9 mouse cellular contexts compared by ENCODE assay signal in the genomic region with DNA sequence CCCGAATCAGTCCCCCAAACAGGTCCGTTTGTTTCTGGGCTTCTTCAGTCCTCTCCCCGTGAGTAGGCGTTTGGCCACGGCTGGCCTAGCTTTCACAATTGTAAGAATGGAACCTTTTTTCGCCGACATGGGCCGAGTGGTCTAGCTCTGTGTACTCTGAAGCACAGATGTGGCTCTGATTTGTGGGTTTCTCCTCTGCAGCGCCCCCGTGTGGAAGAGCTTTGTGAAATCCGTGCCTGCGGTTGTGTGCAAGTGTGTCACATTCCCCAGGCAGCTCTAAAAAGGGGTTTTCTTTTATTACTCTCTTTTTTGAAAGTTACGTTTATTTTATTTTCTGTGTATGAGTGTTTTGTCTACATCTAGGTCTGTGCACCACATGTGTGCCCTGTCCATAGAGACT. TPM values are rescaled to one million over a fixed set of nuclear protein-coding genes. Genes with fewer than 3 reads are reported as not detected.
DNase-seq lines count a peak whose midpoint lies in the region; ATAC-seq and TF ChIP-seq lines count a peak whose summit lies in the region.
"Had no signal": no experiment of that assay in that cellular context is flagged by ENCODE, and none has a peak within 500 bp of the region (broad histone marks: within the 10 kb centered on the region; RNA-seq: fewer than 3 reads in every experiment).

No protein-coding gene starts in this region.

- no peaks in the 10 kb centered on the region for H3K36me3 ChIP-seq in heart, adult 2 months (ENCODE audit: control insufficient read depth, insufficient read depth, low read length)
- no peaks in the 10 kb centered on the region for H3K36me3 ChIP-seq in heart, embryonic 11.5 days (ENCODE audit: control insufficient read depth, insufficient read depth, low read length)
- H3K36me3 ChIP-seq in midbrain, postnatal 0 days (ENCODE audit: insufficient read depth, low read length), result peaks cover 9% of the 10 kb centered on the region; the same call in 1 of the 2 replicates

- no peak for TF ChIP-seq EP300 in heart, adult 2 months (IDR thresholded peaks at IDR 0.05; ENCODE audit: insufficient read depth, low read depth, low read length)

- H3K4me1 ChIP-seq in heart, adult 2 months (ENCODE audit: control insufficient read depth, insufficient read depth, low read length), result no peaks in the 10 kb centered on the region
- peaks cover 5% of the 10 kb centered on the region for H3K4me1 ChIP-seq in heart, embryonic 11.5 days (ENCODE audit: control insufficient read depth, insufficient read depth, low read length)
- H3K4me1 ChIP-seq in embryonic fibroblast, embryonic 13.5 days (ENCODE audit: control insufficient read depth, insufficient read depth, low read length), result no peaks in the 10 kb centered on the region
- H3K4me1 ChIP-seq in midbrain, postnatal 0 days (ENCODE audit: insufficient read depth, low read length), result no peaks in the 10 kb centered on the region

- TF ChIP-seq CTCF in heart, adult 2 months (IDR thresholded peaks at IDR 0.05), result peak; percentile 68
- peak; percentile 49; the same call in 1 of the 2 replicates for TF ChIP-seq CTCF in embryonic fibroblast, embryonic 13.5 days (IDR thresholded peaks at IDR 0.05; ENCODE audit: borderline replicate concordance, insufficient read depth, low read length)
- peak; percentile 75 for TF ChIP-seq CTCF in midbrain, postnatal 0 days (IDR thresholded peaks at IDR 0.05)

- H3K9me3 ChIP-seq in heart, embryonic 11.5 days (replicated peaks; ENCODE audit: control insufficient read depth, low read length), result no peaks in the 10 kb centered on the region
- no peaks in the 10 kb centered on the region for H3K9me3 ChIP-seq in midbrain, postnatal 0 days (ENCODE audit: low read length)
- H3K9me3 ChIP-seq: neural tube, embryonic 12.5 days had no signal

- intact Hi-C loops in heart, adult 2 months (cut with DNase I), result no loop called here

- TF ChIP-seq POLR2A in heart, adult 2 months (IDR thresholded peaks at IDR 0.05; ENCODE audit: insufficient read depth, low read depth, low read length), result no peak
- no peak for TF ChIP-seq POLR2A in embryonic fibroblast, embryonic 13.5 days (IDR thresholded peaks at IDR 0.05; ENCODE audit: low read depth, low read length)

- ATAC-seq in heart, embryonic 11.5 days (replicated peaks; ENCODE audit: insufficient number of reproducible peaks, low FRiP score, low TSS enrichment), result no peak
- ATAC-seq in midbrain, postnatal 0 days (ENCODE audit: low FRiP score), result no peak

- no peak overlapping the region for H3K9ac ChIP-seq in heart, adult 2 months (ENCODE audit: low read depth, low read length)
- no peak overlapping the region for H3K9ac ChIP-seq in heart, embryonic 11.5 days (ENCODE audit: low read depth, low read length)
- H3K9ac ChIP-seq in midbrain, postnatal 0 days (replicated peaks; ENCODE audit: low read length, poor library complexity, severe bottlenecking), result no peak overlapping the region
- H3K9ac ChIP-seq: neural tube, embryonic 12.5 days had no signal

- H3K27me3 ChIP-seq in heart, adult 2 months (ENCODE audit: control insufficient read depth, insufficient read depth, low read length), result peaks cover 5% of the 10 kb centered on the region; the same call in 1 of the 2 replicates
- peaks cover 57% of the 10 kb centered on the region for H3K27me3 ChIP-seq in heart, embryonic 11.5 days (ENCODE audit: control insufficient read depth, insufficient read depth, low read length)
- no peaks in the 10 kb centered on the region for H3K27me3 ChIP-seq in midbrain, postnatal 0 days (ENCODE audit: insufficient read depth, low read length)

- H3K4me2 ChIP-seq in heart, embryonic 11.5 days, result no peak overlapping the region
- no peak overlapping the region for H3K4me2 ChIP-seq in midbrain, postnatal 0 days (ENCODE audit: low read depth, low read length, poor library complexity, severe bottlenecking)
- H3K4me2 ChIP-seq: neural tube, embryonic 12.5 days had no signal

- DNase-seq in heart, adult 2 months, result no peak
- peak; percentile 57 for DNase-seq in ovary, postnatal 36 days (ENCODE audit: low spot score)
- no peak for DNase-seq in ovary, postnatal 10 days (ENCODE audit: low spot score)
- DNase-seq in adrenal gland, adult 8-10 months, result peak; percentile 20
- DNase-seq in midbrain, postnatal 0 days (ENCODE audit: low spot score), result peak; percentile 68
- no peak for DNase-seq in urinary bladder, postnatal 4 days (ENCODE audit: low spot score in 2 of 2)

- H3K27ac ChIP-seq in heart, adult 2 months, result no peak overlapping the region
- H3K27ac ChIP-seq in heart, embryonic 11.5 days (ENCODE audit: low read depth, low read length), result no peak overlapping the region
- H3K27ac ChIP-seq in embryonic fibroblast, embryonic 13.5 days (ENCODE audit: insufficient read depth, low read length), result no peak overlapping the region
- H3K27ac ChIP-seq in midbrain, postnatal 0 days (ENCODE audit: low read depth, low read length), result no peak overlapping the region
- H3K27ac ChIP-seq: neural tube, embryonic 12.5 days had no signal

- no peak overlapping the region for H3K4me3 ChIP-seq in heart, adult 2 months
- no peak overlapping the region for H3K4me3 ChIP-seq in heart, embryonic 11.5 days (ENCODE audit: low read depth, low read length)
- no peak overlapping the region for H3K4me3 ChIP-seq in embryonic fibroblast, embryonic 13.5 days (ENCODE audit: insufficient read depth, low read length)
- no peak overlapping the region for H3K4me3 ChIP-seq in midbrain, postnatal 0 days (ENCODE audit: low read depth, low read length)
- H3K4me3 ChIP-seq: neural tube, embryonic 12.5 days had no signal

- H3K79me2 ChIP-seq in heart, adult 2 months (replicated peaks; ENCODE audit: control insufficient read depth, insufficient read depth, low read length), result no peaks in the 10 kb centered on the region

- 34% methylated on average over 13 of the region's 13 CpGs for WGBS in heart, adult 2 months
- 25% methylated on average over 13 of the region's 13 CpGs for WGBS in heart, embryonic 11.5 days (ENCODE audit: insufficient replicate concordance)
- WGBS in midbrain, postnatal 0 days, result 25% methylated on average over 13 of the region's 13 CpGs

RNA-seq across cellular contexts. Expression of a gene that starts 7.9 kb away (rescaled TPM):
- 1 to 10 TPM; 1.8 to 2.0 TPM for total RNA-seq in heart, adult 2 months (2021)
- 5.0 and 6.3 TPM in 2 replicates for polyA plus RNA-seq in heart, adult 2 months (2012; rRNA removed)
- polyA plus RNA-seq in heart, embryonic 11.5 days (2014; fragmentation: Nextera tagmentation; extraction: Ambion mirVana), result 2.3 and 3.7 TPM in 2 replicates
- total RNA-seq in adrenal gland, adult 8-10 months (2022), result 10 to 100 TPM; 27.6 to 35.6 (median 30.0) TPM
- 3.1 and 4.1 TPM in 2 replicates for polyA plus RNA-seq in embryonic fibroblast, embryonic 13.5 days (2011; ENCODE audit: insufficient read length, low read depth, missing spikeins)
- total RNA-seq in midbrain, postnatal 0 days (2014; rRNA removed), result 61.3 and 70.2 TPM in 2 replicates
- polyA plus RNA-seq in midbrain, postnatal 0 days (2015; fragmentation: Nextera tagmentation; extraction: Ambion mirVana), result 24.9 and 25.3 TPM in 2 replicates

RNA-seq across cellular contexts. Expression of a gene that starts 10.2 kb away (rescaled TPM):
- total RNA-seq in heart, adult 2 months (2021), result under 1 TPM in 1 of 2 experiments, not detected in 1; 0.09 TPM
- polyA plus RNA-seq in heart, adult 2 months (2012; rRNA removed), result 0.14 and 0.20 TPM in 2 replicates
- 0.60 and 0.83 TPM in 2 replicates for polyA plus RNA-seq in heart, embryonic 11.5 days (2014; fragmentation: Nextera tagmentation; extraction: Ambion mirVana)
- 1 to 10 TPM; 3.8 to 6.4 (median 4.4) TPM for total RNA-seq in adrenal gland, adult 8-10 months (2022)
- 0.47 and 0.67 TPM in 2 replicates for polyA plus RNA-seq in embryonic fibroblast, embryonic 13.5 days (2011; ENCODE audit: insufficient read length, low read depth, missing spikeins)
- 195 and 200 TPM in 2 replicates for total RNA-seq in midbrain, postnatal 0 days (2014; rRNA removed)
- 91.4 and 94.1 TPM in 2 replicates for polyA plus RNA-seq in midbrain, postnatal 0 days (2015; fragmentation: Nextera tagmentation; extraction: Ambion mirVana)

RNA-seq across cellular contexts. Expression of a gene that starts 11.9 kb away (rescaled TPM):
- total RNA-seq in heart, adult 2 months (2021), result under 1 TPM; 0.48 to 0.86 TPM
- 0.97 and 1.5 TPM in 2 replicates for polyA plus RNA-seq in heart, adult 2 months (2012; rRNA removed)
- polyA plus RNA-seq in heart, embryonic 11.5 days (2014; fragmentation: Nextera tagmentation; extraction: Ambion mirVana), result 1.0 and 1.7 TPM in 2 replicates
- total RNA-seq in adrenal gland, adult 8-10 months (2022), result 1 to 10 TPM in 3 of 4 experiments, under 1 TPM in 1; 0.67 to 2.1 (median 1.5) TPM
- polyA plus RNA-seq in embryonic fibroblast, embryonic 13.5 days (2011; ENCODE audit: insufficient read length, low read depth, missing spikeins), result 0.90 and 1.2 TPM in 2 replicates
- 110 and 114 TPM in 2 replicates for total RNA-seq in midbrain, postnatal 0 days (2014; rRNA removed)
- polyA plus RNA-seq in midbrain, postnatal 0 days (2015; fragmentation: Nextera tagmentation; extraction: Ambion mirVana), result 96.9 and 108 TPM in 2 replicates

RNA-seq across cellular contexts. Expression of a gene that starts 25.9 kb away (rescaled TPM):
- total RNA-seq in heart, adult 2 months (2021), result 100 to 1,000 TPM in 1 of 2 experiments, 10 to 100 TPM in 1; 85.7 to 101 TPM
- 66.7 and 93.2 TPM in 2 replicates for polyA plus RNA-seq in heart, adult 2 months (2012; rRNA removed)
- polyA plus RNA-seq in heart, embryonic 11.5 days (2014; fragmentation: Nextera tagmentation; extraction: Ambion mirVana), result 247 and 257 TPM in 2 replicates
- total RNA-seq in adrenal gland, adult 8-10 months (2022), result 100 to 1,000 TPM; 100 to 139 (median 113) TPM
- 52.9 and 53.7 TPM in 2 replicates for polyA plus RNA-seq in embryonic fibroblast, embryonic 13.5 days (2011; ENCODE audit: insufficient read length, low read depth, missing spikeins)
- total RNA-seq in midbrain, postnatal 0 days (2014; rRNA removed), result 145 and 164 TPM in 2 replicates
- polyA plus RNA-seq in midbrain, postnatal 0 days (2015; fragmentation: Nextera tagmentation; extraction: Ambion mirVana), result 162 and 179 TPM in 2 replicates

RNA-seq across cellular contexts. Expression of a gene that starts 25.9 kb away (rescaled TPM):
- total RNA-seq in heart, adult 2 months (2021), result 100 to 1,000 TPM; 111 to 123 TPM
- polyA plus RNA-seq in heart, adult 2 months (2012; rRNA removed), result 151 TPM in 2 replicates
- 41.2 and 44.1 TPM in 2 replicates for polyA plus RNA-seq in heart, embryonic 11.5 days (2014; fragmentation: Nextera tagmentation; extraction: Ambion mirVana)
- 10 to 100 TPM; 61.9 to 72.3 (median 66.4) TPM for total RNA-seq in adrenal gland, adult 8-10 months (2022)
- 43.2 and 44.8 TPM in 2 replicates for polyA plus RNA-seq in embryonic fibroblast, embryonic 13.5 days (2011; ENCODE audit: insufficient read length, low read depth, missing spikeins)
- total RNA-seq in midbrain, postnatal 0 days (2014; rRNA removed), result 45.0 and 64.8 TPM in 2 replicates
- polyA plus RNA-seq in midbrain, postnatal 0 days (2015; fragmentation: Nextera tagmentation; extraction: Ambion mirVana), result 25.0 and 25.2 TPM in 2 replicates

Comparison
In these comparisons a context has a peak if more than half of its experiments do, and no peak if none do; other contexts are left out.
1. DNase-seq: peak in ovary, postnatal 36 days (single experiment), adrenal gland, adult 8-10 months (single experiment) and midbrain, postnatal 0 days (single experiment); none in heart, adult 2 months (0 of 2), ovary, postnatal 10 days (single experiment) and urinary bladder, postnatal 4 days (0 of 2).
2. RNA of a gene that starts 10.2 kb away (polyA plus RNA-seq): 91.4 to 94.1 TPM in midbrain, postnatal 0 days; 0.60 to 0.83 TPM in heart, embryonic 11.5 days, 0.47 to 0.67 TPM in embryonic fibroblast, embryonic 13.5 days and 0.14 to 0.20 TPM in heart, adult 2 months; every median in the first group is over 10 times any median in the second.
3. RNA of a gene that starts 11.9 kb away (polyA plus RNA-seq): 96.9 to 108 TPM in midbrain, postnatal 0 days; 1.0 to 1.7 TPM in heart, embryonic 11.5 days, 0.97 to 1.5 TPM in heart, adult 2 months and 0.90 to 1.2 TPM in embryonic fibroblast, embryonic 13.5 days; every median in the first group is over 10 times any median in the second.
4. Peak in every context shown above with its lines, with median percentiles within 50 percentile points of each other: CTCF ChIP-seq.